Mouse (Mus musculus): Measurements from ENCODE around the gene Foxp1.

Gene Foxp1

DNA sequence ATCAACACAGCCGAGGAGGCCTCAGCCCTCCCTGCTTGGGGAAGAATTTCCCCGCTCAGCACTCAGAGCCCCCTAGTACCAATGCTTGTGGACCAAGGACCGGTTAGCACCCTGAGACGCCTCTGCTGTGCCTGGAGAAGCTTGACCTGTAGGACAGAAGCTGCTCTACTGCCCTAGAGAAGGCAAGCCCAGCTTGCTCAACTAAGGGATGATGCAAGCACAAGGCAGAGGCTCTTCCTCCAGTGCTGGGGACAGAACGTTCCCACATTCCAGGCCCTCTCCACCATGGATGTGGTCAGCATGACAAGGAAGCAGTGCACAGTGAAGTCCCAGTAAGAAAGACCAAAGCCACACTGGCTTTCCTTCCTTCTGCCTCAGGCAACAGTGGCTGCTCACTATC is 347.1 kb downstream of the Foxp1 start:
- DNase-seq (ENCODE audit: low spot score): no peak

DNA sequence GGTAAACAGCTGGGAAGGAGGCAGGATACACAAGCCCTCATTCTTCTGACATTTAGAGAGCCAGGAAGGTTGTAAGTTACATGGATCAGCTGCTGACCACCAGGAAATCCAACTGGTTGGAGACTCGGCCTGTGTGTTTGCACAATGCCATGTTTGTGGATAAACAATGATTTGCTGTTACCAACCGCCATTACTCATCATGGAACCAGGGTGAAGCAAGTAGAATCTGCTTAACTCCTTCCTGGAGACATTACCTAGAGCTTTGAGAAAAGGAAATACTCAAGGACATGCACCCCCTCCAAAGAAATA is 348.7 kb downstream of the Foxp1 start:
- DNase-seq (ENCODE audit: low spot score): no peak

DNA sequence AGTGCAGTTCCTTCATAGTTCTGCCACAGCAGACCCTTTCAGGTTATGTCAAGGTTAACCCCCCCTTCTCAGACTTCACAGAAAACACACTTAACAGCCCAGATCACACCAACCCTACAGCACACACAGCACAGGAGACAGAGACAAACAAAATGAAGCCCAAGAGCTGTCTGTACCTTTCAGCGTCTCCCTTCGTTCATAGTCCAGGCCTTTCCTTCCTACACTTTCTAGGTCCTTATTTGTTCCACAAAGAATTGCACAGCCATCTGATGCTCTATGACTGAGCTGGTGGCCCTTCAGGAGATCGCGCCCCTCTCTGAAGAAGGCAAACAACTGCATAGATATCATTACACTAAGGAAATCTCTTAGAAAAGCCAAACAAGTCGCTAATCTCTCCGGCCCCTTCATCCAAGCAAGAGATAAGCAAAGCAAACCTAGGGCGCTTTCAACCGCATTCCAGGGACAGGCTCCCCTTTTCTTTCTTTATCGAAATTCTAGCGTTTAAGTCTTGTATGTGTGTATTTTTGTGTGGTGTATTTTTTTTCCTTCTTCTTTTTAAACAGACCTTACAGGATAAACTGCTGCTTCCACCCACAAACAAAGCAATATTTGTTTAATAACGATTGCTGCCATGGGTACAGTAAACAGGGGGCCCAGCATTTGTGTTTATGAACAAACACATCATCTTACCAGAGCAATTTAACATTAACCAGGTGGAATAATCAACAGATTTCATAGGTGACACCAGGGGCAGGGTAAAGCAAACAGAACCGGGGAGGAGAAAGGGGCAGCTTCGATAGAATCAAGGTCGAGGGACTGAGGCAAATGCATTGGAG is 349.2 kb downstream of the Foxp1 start:
- no peak for DNase-seq (ENCODE audit: low spot score)

DNA sequence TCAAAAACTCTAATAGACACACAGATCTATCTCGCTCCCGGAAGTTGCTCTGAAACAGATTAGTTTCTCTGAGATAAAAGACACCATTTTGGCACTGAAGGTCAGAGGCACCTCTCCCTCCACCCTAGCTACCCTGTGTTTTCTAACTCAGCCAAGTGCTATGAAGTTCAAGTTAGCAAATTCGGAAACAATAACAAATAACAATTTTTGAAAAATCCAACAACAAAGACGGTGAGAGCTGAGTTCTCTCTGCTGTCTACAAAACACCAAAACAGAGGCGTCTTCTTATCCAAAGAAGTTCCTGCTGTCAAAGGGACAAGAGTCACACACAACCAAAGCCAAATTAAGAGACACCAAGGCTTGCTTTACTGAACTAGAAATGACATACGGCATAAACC is 349.9 kb downstream of the Foxp1 start:
- DNase-seq (ENCODE audit: low spot score): no peak

DNA sequence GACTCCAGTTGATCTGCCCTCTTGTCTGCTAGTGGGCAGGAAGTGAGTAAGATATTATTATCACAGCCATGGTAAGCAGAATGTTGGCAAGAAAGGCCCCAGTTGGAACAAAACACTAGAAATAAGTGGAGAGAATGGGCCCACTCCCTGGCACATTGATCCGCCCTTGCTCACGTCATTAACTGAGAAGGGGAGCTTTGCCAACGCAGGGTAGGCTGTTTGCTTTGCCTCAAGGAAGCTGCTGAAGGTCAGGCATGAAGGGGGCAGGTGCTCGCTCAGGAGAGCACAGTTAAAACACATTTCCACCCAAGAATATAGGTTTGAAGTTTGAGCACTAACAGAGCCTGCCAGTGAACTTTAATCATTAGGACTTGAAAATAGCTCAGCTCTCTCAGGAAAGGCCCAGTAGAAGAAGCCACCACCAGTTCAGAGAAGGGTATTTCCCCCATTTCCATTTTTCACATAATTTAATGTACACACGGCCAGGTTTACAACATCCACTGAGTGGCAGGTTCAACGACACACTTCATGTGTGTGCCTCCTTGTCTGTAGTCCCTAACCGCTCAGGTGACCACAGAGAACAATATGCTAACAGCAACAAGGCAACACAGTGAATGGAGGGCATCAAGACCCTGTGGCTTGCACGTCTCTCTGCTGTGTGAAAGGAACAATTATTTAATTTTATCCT is 350.5 kb downstream of the Foxp1 start:
- DNase-seq (ENCODE audit: low spot score): no peak

DNA sequence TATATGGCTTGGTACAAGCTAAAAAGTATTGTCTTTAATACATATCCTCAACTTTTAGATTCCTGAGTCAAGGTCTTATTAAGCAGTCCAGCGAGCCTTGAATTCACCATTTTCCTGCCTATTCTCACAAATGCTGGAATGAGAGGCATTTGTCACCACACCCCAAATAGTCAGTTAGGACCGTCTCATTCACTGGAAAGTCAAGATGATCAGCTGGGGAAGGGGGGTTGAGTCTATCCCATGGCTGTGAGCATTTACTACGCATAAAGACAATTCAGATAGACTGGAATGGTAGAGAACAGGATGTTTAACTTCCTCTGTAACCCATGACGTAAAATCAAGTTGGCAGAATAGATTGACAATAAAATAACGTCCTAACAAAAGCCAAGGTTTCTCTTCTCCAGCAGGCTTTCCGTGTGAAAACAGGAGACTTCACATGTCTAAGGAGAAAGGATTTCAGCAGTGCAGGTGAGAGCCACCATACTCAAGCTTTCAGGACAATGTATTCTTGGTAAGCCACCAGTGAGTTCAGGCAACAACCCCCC is 351.2 kb downstream of the Foxp1 start:
- DNase-seq (ENCODE audit: low spot score): no peak

DNA sequence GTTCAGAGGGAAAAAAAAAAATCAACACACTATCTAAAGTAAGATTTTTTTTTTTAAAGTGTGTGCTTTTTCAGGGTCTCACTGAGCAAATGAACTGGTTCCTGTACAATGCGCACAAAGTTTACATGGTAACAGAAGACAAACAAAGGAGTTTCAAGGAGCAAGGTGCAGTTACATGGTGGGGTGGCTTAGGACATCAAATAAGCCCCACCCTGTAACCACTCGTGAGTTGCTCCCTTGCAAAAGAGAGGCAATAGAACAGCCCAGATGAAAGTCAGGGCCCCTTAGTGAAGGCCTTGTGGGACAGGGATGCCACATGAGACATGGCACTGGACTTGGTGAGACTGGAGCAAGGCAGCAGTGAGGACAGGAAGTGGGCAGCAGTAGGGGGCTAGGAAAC is 353.8 kb downstream of the Foxp1 start:
- DNase-seq (ENCODE audit: low spot score): no peak

DNA sequence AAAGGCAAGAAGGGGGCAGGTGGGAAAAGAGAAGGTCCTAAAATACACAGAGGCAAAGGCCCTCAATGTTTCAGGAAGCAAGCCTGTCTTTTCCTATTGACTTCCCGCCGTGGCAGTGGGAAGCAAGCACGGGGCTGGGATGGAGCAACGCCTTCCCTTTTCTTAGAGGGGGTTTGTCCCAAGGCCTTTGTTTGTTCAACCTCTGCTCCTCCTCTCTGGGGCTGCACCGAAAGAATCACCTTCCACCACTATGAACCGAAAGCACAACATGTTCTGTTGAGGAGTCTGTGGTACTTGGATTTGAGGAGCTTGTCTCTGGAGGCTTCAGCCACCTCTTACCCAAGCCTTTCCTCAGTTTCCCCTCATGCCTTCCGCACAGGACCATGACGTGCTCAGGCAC is 355.5 kb downstream of the Foxp1 start:
- no peak for DNase-seq (ENCODE audit: low spot score)

DNA sequence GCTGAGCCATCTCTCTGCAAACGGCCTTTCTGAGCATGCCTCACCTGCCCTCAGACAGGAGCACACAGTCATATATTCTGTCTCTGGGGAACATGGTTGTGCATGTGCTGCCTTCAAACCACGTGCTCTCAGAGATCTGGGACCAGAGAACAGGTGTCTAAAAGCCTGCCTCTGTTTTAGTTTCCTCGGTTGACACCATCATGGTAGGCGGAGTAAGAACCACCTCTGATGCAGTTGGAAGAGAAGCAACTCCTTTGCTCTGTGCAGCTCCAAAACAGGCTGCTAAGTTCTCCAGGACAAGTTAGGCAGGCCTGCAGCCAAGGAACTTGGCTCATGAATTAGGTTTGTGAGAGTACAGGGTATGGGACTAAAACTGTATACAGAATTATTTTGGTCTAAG is 356.4 kb downstream of the Foxp1 start:
- no peak for DNase-seq (ENCODE audit: low spot score)

DNA sequence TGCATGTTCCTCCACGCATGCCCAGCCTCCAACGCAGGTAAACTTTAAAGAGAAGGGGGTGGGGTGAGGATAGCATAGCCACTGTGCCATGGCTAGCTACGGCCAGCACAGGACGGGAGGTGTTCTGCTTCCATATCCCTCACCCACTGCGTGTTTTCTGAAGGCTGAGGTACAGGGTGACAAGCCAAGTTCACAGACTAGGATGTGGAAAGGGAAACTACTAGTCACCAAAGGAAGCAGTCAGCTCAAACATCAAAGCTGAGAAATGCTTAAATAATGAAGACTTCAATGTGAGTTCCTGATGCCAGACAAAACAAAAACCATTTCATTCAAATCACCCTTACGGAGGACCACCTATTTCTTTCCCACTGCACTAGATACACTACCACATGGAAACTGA is 357.8 kb downstream of the Foxp1 start:
- no peak for DNase-seq (ENCODE audit: low spot score)

DNA sequence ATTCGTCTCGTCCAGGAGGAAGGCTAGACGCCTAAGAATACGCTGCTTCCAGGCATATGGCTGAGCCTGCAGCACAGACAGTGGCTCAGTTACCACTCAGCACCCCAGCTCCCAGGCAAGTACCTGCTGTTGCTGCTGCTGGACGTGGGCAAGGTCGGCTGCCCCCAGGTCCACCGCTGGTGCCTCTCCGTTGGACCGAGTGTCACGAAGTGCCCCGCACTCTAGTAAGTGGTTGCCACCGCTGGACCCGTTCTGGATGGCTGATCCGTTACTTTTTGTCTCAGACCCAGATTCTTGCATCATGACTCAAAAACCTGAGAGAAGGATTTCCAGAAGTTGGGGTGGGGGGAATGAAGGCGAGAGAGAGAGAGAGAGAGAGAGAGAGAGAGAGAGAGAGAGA is 359.8 kb downstream of the Foxp1 start:
- no peak for DNase-seq (ENCODE audit: low spot score)

DNA sequence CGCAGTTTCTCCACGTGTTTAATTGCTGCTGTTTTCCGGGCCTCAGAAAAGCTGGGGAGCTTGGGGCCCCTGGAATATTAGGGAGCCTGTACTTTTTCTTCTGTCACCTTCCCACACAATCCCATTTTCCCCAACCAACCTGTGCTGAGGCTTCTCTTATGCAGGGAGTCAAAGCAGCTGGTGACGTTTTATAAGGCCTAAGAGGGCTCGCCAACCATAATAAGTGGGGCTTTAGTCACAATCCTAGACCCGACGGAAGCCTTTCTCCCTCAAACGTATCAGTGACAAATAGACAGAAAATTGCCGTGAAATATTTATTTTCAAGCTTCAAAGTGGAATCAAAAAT is 362.2 kb downstream of the Foxp1 start:
- no peak for DNase-seq (ENCODE audit: low spot score)

DNA sequence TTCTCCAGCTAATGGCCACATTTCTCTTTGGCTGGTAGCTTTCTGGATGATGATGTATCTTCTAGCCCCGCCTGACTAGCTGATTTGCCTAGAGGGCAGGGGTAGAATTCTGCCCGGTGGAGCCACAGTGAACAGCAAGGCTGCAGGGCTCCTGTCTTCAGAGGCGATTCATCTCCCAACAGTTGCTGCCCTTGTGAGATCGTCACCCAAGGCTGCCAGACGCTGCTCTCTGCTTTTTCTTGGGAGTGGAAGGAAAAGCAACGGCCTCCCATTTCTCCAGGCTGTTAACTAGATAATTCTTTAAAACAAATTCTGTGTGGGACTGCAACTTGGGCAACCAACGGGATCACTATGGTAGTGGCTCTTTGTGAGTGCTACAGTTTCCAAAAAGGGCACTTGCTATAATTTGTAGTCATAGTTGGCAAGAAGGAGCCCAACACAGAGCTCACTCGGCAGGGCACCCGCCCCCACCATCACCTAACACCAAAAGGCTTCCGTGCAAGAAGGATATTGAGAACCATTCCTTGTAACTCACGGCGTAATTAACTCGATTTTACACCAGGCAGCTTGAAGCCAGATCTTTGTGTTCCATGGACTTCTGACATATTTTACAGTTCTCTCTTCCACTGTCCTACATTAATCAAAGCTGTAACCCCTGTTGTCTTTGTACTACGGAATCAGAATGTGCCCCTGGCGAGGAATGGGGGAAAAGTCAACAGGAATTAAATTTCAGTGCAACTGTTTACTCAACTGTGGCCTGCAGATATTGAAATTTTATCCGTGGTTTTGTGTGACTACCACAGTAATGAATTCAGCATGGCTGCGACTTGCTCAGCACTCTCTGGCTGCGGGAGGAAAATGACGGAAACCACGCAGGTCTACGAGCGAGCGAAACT is 362.8 kb downstream of the Foxp1 start:
- no peak for DNase-seq (ENCODE audit: low spot score)

DNA sequence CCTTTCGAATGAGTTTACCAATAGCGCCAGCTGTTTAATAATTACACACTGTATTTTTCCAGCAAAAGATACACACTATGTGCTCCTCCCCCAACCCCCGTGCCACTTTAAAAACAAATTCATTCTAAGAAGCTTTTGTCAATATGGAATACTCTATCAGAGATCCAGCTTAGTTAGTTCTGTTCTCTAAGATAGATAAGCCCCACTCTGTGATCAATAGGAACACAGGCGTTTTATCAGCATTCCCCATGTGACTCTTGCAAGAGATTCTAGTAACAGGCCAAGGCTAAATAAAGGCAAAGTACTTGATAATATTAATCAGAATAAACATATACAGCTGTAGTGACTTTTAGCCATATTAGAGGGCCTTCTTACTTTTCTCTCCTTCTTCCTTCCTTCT is 368.8 kb downstream of the Foxp1 start:
- no peak for DNase-seq (ENCODE audit: low spot score)

DNA sequence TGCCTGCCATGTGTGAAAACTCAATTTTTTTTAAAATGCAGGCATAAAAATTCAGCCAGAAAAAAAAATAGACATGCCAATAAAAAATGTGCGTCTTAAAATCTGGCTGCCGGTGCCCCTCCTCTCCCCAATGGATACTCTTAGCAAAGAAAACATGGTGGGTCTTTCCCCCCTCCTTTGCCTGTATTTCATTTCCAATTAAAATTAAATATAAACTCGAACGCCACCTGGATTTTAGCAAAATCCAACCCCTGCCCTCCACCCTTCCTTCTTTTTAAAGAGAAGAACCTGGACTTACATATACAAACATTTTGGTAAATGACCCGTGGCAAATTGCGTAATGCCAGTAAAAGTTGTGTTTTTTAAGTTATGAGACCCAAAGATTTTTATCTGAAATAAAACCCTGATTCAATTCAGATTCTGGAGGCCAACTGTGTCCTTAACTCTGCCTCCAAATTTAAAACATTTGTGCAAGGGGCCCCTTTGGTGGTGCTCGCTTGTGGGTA is 376.1 kb downstream of the Foxp1 start:
- no peak for DNase-seq (ENCODE audit: low spot score)

DNA sequence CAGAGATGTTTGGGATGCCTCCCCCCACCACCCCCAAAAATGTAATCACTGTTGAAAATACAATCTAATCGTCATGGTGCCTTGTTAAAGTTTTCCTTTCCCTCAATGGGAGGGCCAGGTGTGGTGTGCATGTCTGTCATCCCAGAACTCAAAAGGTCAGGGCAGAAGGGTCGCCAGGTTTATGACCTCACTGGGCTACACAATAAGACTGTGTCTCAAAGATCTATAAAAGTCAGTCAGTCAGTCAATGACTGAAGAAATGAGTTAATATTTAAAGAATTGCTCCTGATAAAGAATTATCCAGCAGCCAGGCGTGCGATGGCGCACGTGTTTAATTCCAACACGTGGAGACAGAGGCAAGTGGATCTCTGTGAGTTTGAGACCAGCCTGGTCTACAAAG is 377.5 kb downstream of the Foxp1 start:
- no peak for DNase-seq (ENCODE audit: low spot score)

DNA sequence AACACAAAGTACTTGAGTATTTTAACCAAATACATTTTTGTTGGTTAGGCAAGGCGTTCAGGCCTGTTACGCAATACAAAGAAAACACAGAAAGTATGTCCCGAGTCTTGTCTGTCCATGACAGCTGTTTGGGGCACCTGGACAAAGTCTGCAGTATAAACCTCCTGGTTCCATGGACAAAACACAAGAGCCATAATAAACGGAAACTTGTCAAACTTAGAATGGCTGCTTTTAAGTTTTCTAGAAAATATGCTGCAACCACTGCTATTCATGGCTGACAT is 378.8 kb downstream of the Foxp1 start:
- no peak for DNase-seq (ENCODE audit: low spot score)

DNA sequence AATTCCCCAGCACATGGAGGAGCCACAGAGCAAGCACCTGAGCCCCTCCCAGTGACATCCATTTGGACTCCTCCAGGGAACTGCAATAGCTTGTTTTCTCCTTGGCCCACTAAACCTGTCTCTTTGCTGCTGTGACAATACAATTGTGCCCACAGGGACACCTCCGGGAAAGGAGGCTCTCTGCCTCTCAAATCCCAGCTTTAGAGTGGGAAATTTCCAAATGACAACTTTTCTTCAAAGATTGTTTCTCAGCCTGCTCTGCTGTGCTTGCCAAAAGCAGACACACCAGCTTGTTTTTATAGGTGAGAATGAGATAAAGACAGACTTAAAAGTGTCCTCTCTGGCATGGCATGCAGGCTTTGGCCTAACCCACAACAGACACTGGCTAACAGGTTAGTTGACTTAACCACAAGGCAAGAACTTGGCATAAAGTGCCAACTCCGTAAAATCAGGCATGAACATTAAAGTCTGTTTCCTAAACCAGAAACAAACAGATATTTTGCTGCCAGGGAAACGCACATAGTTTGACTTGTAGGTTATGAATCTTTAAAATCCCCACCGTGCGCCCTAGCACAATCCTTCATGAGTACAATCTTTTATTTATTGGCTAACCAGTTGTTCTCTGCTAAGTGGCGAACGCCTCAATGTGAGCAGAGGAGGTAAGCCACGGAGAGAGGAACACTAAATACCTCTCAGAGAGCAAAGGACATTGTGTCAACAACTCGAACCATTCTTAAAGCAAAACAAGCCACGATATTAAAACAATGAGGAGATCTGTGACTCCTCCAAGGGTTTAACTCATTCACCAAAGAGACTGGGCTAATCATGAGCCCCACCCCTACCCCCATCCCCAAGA is 379.4 kb downstream of the Foxp1 start:
- DNase-seq (ENCODE audit: low spot score): no peak

DNA sequence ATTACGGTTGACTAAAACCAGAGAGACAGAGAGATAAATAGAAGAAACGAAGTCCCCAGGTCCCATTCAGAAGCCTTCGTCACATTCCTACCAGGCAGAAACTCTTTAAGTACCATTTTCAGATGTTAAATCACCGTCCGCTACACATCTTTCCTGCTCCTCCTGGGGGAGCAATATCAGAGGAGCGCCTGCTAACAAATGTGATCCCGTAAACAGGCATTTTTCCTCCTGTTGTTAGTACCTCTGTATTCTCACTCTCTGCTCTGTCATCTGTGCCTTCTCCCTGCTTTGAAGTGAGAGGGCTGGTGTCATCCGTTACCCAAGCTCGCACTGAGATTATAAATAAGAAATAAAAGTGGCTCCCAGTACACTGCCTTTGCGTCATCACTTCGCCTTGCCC is 384.5 kb downstream of the Foxp1 start:
- no peak for DNase-seq (ENCODE audit: low spot score)

DNA sequence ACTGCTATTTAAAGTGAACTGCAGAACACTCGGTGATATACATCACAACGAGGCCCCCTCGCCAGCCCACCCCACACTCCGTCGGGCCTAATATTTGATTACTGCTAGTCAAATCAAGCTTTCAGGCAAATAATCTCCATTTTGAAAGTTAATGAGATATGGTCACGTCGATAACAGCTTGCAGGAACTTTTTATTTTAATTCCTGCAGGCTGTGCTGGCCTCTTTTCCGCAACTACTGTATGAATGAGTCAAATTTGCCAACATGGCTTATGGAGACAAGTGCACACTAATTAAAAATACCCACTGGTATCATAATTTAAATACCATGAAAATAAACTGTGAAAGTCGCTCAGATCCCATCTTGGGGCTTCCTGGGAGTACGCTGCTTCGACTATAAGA is 385.4 kb downstream of the Foxp1 start:
- no peak for DNase-seq (ENCODE audit: low spot score)

DNA sequence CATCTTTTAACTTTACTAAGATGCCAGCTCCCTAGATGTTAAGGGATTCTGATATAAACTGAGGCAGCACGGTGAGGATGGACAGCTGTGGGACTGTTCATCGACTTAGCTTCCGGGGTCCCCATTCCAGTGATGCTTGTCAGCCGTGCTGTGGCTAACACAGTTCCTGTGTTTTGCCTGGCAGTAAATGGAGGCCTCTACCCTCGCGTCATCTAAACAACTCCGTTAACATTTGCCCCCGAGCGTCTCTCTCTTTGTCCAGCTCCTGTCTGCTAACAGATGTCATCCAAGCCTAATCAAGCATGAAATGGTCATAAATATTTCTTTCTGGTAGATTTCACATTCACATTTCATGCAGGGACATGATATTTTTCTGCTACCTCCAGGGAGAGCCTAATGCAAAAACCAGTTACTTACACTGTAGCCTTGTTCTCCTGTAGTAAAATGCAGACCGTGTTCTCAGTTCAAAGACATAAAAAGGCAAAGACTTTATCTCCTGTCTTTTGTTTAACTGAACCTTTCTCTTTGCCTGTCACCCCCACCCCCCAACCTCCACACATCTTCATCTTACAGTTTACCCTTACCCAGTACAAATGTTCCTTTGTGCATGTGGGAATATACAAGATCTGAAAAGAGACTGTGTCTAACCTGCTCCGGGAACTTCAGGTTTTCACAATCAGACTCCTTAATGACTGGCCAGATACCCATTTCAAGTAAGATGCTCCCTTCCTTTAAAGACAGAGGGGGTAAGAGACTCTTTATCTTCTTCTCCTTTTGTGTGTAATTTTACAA is 386.4 kb downstream of the Foxp1 start:
- DNase-seq (ENCODE audit: low spot score): no peak

Data from testis, postnatal 10 days (tissue).